In genomic region chr10:42270277-42271083, GRCm38 (mm10) we compare ENCODE assay signal across 8 mouse cellular contexts. TPM values are rescaled to one million over a fixed set of nuclear protein-coding genes. Genes with fewer than 3 reads are reported as not detected.
DNase-seq lines count a peak whose midpoint lies in the region; ATAC-seq lines count a peak whose summit lies in the region.

No protein-coding gene starts in this region.

- H3K4me2 ChIP-seq in intestine, embryonic 16.5 days (ENCODE audit: low read depth, low read length): no peak overlapping the region
- no peak overlapping the region for H3K4me2 ChIP-seq in intestine, embryonic 15.5 days (replicated peaks)
- H3K4me2 ChIP-seq in neural tube, embryonic 15.5 days: no peak overlapping the region

- no peak overlapping the region for H3K4me3 ChIP-seq in intestine, embryonic 16.5 days (ENCODE audit: low read length)
- H3K4me3 ChIP-seq in intestine, embryonic 15.5 days (replicated peaks): no peak overlapping the region
- no peak overlapping the region for H3K4me3 ChIP-seq in neural tube, embryonic 15.5 days (replicated peaks)

- H3K4me1 ChIP-seq in intestine, embryonic 16.5 days (ENCODE audit: control insufficient read depth, insufficient read depth, low read length): peaks cover 50% of the 10 kb centered on the region
- peaks cover 44% of the 10 kb centered on the region for H3K4me1 ChIP-seq in intestine, embryonic 15.5 days (replicated peaks)
- peaks cover 37% of the 10 kb centered on the region for H3K4me1 ChIP-seq in neural tube, embryonic 15.5 days

- DNase-seq in adipocyte (ENCODE audit: low spot score): peak; percentile 62
- peak; percentile 57 for DNase-seq in large intestine, adult 2 months (ENCODE audit: low read depth, low spot score)
- DNase-seq in natural killer cell, adult 2 months (ENCODE audit: low spot score in 2 of 2): peak; percentile 12 to 48
- DNase-seq in left cerebral cortex, adult 11 months (ENCODE audit: low spot score): no peak
- no peak for DNase-seq in layer of hippocampus, postnatal 10 days (ENCODE audit: low spot score in 2 of 2)

- WGBS in intestine, embryonic 16.5 days: 45% methylated on average over 10 of the region's 10 CpGs
- 44% methylated on average over 10 of the region's 10 CpGs for WGBS in intestine, embryonic 15.5 days
- 27% methylated on average over 10 of the region's 10 CpGs for WGBS in large intestine, adult 2 months
- WGBS in neural tube, embryonic 15.5 days: 62% methylated on average over 10 of the region's 10 CpGs

- H3K27ac ChIP-seq in intestine, embryonic 16.5 days (ENCODE audit: low read length): no peak overlapping the region
- H3K27ac ChIP-seq in intestine, embryonic 15.5 days: no peak overlapping the region
- H3K27ac ChIP-seq in neural tube, embryonic 15.5 days (replicated peaks): no peak overlapping the region

- H3K27me3 ChIP-seq in intestine, embryonic 16.5 days (replicated peaks; ENCODE audit: control insufficient read depth, insufficient read depth, low read length): no peaks in the 10 kb centered on the region
- H3K27me3 ChIP-seq in intestine, embryonic 15.5 days (replicated peaks): no peaks in the 10 kb centered on the region
- no peaks in the 10 kb centered on the region for H3K27me3 ChIP-seq in neural tube, embryonic 15.5 days (replicated peaks)

- H3K36me3 ChIP-seq in intestine, embryonic 16.5 days (ENCODE audit: control insufficient read depth, insufficient read depth, low read length): peaks cover 18% of the 10 kb centered on the region
- H3K36me3 ChIP-seq in intestine, embryonic 15.5 days: peaks cover 13% of the 10 kb centered on the region
- peaks cover 12% of the 10 kb centered on the region for H3K36me3 ChIP-seq in neural tube, embryonic 15.5 days

- peak; percentile 24 for ATAC-seq in intestine, embryonic 16.5 days
- no peak for ATAC-seq in intestine, embryonic 15.5 days
- ATAC-seq in neural tube, embryonic 15.5 days (ENCODE audit: low FRiP score): no peak

- H3K9ac ChIP-seq in intestine, embryonic 16.5 days (ENCODE audit: low read depth, low read length): no peak overlapping the region
- H3K9ac ChIP-seq in intestine, embryonic 15.5 days: no peak overlapping the region
- H3K9ac ChIP-seq in neural tube, embryonic 15.5 days (replicated peaks): no peak overlapping the region

- 0 out of 2 replicates have a peak, but pooled peaks cover 4% of the 10 kb centered on the region for H3K9me3 ChIP-seq in intestine, embryonic 16.5 days (ENCODE audit: control insufficient read depth, low read length)
- no peaks in the 10 kb centered on the region for H3K9me3 ChIP-seq in intestine, embryonic 15.5 days
- no peaks in the 10 kb centered on the region for H3K9me3 ChIP-seq in neural tube, embryonic 15.5 days (replicated peaks)

RNA-seq across cellular contexts. Expression of gene Foxo3, which starts 6.1 kb away (rescaled TPM):
- 4.8 and 5.6 TPM in 2 replicates for polyA plus RNA-seq in intestine, embryonic 16.5 days (2015; fragmentation: Nextera tagmentation; extraction: Ambion mirVana)
- 6.4 and 7.6 TPM in 2 replicates for polyA plus RNA-seq in intestine, embryonic 15.5 days (2015; fragmentation: Nextera tagmentation; extraction: Ambion mirVana)
- polyA plus RNA-seq in large intestine, adult 2 months (2012; rRNA removed): 13.4 and 20.5 TPM in 2 replicates
- 4.6 and 6.2 TPM in 2 replicates for polyA plus RNA-seq in neural tube, embryonic 15.5 days (2015; fragmentation: Nextera tagmentation; extraction: Ambion mirVana)
- 10 to 100 TPM; 31.0 to 32.2 TPM for total RNA-seq in layer of hippocampus, postnatal 10 days (2021)

Comparison
In these comparisons a context has a peak if more than half of its experiments do, and no peak if none do; other contexts are left out.
1. DNase-seq: peak in adipocyte (single experiment), large intestine, adult 2 months (single experiment) and natural killer cell, adult 2 months (2 of 2); none in left cerebral cortex, adult 11 months (single experiment) and layer of hippocampus, postnatal 10 days (0 of 2).